Mouse (Mus musculus) left cerebral cortex, postnatal 4 days (tissue): ENCODE measurements around the gene Ncbp1. TPM values are rescaled to one million over a fixed set of nuclear protein-coding genes. Genes with fewer than 3 reads are reported as not detected.
A peak's percentile ranks its signal among the peaks of the same experiment; 100 is the strongest.
"Not testable (repeated sequence)": the region's sequence is repeated elsewhere in the genome, so short reads cannot be mapped to it uniquely, and the experiment has no call there.

Experiments
- DNase-seq: peaks from one replicate; pipeline ENCODE4 v3.0.0-alpha.2; 2022
- intact Hi-C: fragments of 180-260 bp; cut with DNase I; formaldehyde crosslinking; loops from one replicate; pipeline ENCODE4 v1.15.1; 2025
- total RNA-seq, 2 experiments: library from RNA; stranded (reverse); gene quantifications; 2 replicates each; pipeline ENCODE4 v1.2.3; 2021

The Ncbp1 gene
- total RNA-seq, 2 experiments from 2014 or later = 58.6 to 66.2 TPM

DNA sequence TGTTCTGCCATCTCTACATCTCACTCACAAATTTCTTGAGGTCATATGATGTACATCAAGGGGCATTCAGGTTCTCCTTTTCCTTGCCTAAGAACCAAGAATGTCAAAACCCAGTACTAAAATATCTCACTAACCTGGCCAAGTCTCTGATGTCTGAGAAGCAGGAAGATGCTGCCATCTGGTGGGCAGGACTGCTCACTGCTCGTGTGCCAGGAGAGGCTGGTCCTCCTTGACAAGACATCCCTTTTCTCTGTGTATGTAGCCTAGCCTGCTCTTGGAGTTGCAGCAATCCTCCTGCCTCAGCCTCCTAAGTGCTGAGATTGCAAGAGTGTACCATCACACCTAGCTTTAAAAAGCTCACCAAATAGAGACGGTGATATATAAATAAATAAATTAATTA is 11.9 kb upstream of the Ncbp1 start:
- intact Hi-C loops = loop anchor here (10.0 kb wide), 1 partner anchor 92 kb away; the partner anchor contains the start of gene Tmod1
- peak; percentile 79 for DNase-seq

DNA sequence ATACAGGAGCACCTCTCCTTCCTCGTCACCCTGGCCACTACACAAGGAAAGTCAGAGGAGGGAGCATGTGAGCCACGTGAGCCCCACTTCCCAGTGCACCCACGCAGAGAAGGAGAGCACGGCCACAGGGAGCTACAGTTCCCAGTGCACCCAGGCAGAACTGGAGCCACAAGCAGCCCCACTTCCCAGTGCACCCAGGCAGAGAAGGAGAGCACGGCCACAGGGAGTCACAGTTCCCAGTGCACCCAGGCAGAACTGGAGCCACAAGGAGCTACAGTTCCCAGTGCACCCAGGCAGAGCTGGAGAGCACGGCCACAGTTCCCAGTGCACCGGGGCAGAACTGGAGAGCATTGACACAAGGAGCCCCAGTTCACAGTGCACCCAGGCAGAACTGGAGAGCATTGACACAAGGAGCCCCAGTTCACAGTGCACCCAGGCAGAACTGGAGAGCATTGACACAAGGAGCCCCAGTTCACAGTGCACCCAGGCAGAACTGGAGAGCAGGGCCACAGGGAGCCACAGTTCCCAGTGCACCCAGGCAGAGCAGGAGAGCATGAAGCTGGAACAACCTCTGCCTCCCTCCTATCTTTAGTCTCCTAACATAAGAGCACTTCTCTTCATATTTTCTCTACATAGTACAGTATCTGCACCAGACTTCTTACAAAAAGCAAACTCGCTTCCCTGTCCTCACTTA is 9.0 kb upstream of the Ncbp1 start:
- intact Hi-C loops = loop anchor here (5.0 to 10.0 kb wide), 2 partner anchors 95 to 1112 kb away; partner anchors contain the start of genes Polr1e and Tmod1
- DNase-seq = no peak

DNA sequence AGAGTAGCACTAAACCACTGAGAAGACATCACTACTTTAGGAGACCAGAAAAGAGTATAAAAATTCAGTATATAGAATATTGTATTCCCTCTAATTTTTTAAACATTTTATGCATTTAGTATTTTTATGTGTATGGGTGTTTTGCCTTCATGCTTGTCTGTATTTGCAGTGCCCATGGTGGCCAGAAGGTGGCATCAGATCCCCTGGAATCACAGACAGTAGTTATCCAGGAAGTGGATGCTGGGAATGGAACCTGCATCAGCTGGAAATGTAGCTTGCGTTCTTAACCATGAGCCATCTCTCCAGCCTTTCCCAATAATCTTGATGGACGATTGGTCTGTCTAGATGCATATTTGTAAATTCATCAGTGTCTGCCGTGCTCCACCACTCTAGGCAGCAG is 8.2 kb upstream of the Ncbp1 start:
- intact Hi-C loops = loop anchor here (5.0 kb wide), 1 partner anchor 1113 kb away; the partner anchor contains the start of gene Polr1e
- DNase-seq = peak; percentile 48

DNA sequence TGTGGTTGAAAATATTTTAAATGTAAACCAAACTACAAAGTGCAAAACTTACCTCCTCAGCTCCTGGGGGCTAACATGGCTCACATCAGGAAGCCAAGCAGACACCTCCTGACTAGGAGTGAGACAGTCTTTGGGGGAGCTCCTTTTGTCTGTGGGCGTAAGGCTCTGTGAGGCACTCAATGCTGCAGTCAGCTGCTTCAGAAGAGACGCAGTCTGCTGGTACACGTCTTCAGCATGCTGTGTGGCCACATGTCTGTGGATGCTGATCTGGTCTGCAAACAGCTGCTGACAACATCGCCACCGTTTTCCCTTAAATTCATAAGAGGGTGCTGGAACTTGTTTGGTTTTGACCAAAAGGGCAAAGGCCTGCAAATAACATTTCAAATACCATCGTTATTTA is 6.6 kb upstream of the Ncbp1 start:
- no peak for DNase-seq
- intact Hi-C loops = loop anchor here (5.0 kb wide), 1 partner anchor 1114 kb away; the partner anchor contains the start of gene Polr1e

DNA sequence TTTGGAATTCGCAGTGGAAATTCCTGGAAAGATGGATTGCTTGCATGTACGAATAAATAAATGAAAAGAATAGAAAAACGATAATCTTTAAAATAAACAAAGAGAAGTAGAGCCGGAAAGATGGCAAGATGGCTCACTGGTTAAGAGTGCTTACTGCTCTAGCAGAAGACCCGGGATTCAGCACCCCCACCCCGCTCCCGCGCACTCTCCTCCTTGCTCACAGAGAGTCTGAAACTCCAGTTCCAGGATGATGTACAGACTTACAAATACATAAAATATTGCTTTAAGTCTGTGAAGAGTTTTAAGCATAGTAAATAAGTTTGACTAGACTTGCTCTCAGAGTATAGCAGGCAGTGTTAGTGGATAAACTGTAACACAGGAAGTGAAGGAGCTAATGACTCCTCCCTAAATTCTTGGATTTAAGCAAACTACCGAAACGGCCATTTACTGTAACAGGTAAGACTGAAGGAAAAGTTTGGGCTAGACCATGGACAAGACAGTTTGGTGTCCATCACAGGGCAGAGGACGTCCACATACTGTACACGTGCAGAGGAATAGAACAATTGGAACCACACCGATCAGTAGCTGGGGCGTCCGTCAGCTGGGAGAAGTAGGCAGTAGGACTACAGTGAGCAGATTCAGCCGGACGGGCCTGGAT is 655 bp upstream of the Ncbp1 start:
- intact Hi-C loops = no loop called here
- DNase-seq = no peak

DNA sequence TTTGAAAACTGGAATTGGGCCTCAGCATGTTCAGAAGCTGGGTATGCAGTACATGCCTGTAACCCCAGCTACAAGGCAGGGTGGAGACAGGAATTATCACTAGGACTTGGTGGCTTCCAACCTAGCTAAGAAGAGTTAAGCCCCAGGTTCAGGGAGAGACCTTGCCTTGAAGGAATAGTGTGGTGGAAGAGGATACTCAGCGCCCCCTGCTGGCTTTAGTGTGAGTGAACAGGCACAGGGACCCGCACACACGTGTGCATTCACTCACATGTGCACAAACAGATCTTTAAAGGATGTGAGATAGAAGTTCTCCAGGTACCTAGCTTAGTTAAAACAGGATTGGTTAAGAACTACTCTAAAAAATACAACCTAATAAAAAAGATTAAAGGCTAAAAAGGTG is 5.9 kb downstream of the Ncbp1 start:
- no peak for DNase-seq
- intact Hi-C loops = no loop called here

DNA sequence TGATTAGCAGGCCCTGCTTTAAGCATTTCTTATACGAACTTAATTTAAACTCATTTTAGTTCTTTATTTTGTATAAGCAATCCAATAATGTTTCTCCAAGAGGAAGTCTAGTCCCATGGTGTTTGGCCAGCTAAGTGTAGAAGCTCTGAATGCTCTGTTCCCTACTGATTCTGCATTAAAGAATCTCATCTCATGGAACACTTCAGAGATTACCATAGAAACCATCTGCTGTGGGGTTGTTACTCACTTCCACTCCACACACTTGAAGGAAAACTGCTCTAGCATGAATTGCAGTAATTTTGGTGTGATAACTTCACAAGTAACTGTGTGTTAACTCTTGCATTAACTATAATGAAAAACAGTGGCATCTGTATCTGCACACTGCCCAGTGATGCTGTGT is 8.5 kb downstream of the Ncbp1 start:
- intact Hi-C loops = no loop called here
- DNase-seq = no peak

DNA sequence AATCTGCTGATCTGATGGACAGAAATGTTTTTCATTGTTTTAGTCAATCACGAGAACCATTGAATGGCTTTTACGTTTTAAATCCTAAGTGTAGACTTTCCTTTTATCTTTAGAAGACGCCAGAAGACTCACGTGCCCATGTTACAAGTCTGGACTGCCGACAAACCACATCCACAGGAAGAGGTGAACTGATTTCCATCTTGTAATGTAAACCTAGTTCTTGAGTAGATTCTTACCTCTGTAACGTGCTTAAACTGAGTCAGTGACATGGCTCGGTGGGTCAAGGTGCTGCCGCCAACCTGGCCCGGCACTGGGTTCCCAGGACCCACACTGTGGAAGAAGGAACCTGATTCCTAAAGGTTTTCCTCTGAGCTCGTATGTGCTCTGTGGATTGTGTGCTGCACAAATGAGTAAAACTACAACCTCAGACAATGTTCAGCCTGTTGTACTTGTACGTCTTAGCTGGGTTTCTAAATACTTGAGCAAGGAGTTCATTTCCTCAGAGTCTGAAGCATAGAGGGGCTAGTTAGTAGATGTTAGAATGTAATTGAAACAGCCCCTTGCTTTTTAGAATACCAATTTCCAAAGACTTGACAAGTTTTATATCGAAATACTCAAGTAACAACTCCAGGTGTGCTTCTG is 13.6 kb downstream of the Ncbp1 start:
- intact Hi-C loops = no loop called here
- no peak for DNase-seq

DNA sequence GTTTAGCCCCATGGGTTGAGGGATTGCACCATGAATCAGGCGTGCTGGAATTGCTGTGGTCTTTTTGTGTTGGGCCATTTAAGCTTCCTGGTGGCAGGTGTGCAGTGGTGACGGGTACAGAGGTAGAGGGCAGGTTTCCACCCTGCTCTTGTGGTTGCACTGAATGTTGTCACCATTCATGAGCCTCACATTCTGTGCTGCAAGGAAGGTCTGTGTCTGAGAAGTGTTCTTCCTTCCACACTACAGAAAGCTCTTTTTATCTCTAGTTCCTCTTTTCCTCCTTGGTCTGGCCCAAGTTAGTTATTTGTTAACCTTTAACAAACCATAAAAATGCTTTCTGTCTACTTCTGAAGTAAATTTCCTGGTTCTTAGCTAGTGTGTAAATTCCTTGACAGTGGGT is 25.6 kb downstream of the Ncbp1 start:
- intact Hi-C loops = no loop called here

DNA sequence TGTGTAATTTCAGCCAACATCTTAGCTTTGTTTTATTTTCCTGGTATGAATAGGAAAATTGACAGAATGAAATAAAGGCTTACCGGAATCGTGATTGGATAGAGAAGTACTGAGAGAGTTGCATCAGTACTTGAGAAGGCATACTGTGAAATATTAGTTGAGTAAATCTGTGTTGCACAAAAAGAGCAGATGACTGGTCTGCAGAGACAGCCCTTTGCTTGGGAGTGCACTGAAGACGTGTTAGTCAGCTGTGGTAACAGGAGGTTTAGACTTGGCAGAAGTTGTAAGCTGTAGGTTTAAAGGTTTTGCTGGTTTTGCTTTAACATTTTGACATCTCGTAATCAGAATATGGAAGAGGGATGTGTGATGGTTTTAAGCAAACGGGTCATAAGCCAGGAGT is 27.4 kb downstream of the Ncbp1 start:
- DNase-seq = no peak
- intact Hi-C loops = no loop called here

More for the DNA sequence above, 25.6 kb downstream of the Ncbp1 start:
- DNase-seq = no peak

DNA sequence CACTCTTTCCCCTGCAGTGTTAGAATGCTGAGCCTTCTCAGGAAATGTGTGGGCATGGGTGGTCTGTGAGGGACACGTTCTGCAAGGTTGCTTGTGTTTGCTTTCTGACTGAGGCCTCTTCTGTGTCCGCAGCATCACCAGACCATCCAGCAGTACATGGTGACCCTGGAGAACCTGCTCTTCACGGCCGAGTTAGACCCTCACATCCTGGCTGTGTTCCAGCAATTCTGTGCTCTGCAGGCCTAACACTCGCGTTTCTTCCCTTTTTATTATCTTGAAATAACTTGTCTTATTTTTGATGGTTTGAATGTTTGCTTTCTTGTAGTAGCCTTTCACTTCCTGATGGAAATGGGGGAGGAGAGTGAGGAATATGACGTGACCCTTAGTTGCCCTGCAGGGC is 33.3 kb downstream of the Ncbp1 start:
- DNase-seq = no peak
- intact Hi-C loops = no loop called here

DNA sequence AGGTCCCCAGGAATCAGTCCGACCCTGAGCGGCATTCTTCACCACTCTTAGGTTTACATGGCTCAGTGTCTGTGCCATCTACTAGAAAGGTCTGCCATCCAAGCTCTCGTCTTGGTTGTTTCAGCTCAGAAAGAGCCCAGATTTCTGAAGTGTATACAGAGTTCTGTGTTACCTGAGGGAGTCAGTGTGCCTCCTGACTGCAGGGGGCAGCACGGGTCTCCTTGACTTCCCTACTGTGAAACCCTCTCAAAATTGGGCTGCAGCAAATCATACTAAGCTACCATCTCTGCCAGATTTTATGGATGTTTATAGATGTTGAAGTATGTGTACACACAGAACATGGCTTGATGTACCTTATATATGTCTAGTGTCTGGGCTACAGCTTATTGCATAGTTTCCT is 37.9 kb downstream of the Ncbp1 start:
- intact Hi-C loops = no loop called here
- no peak for DNase-seq

DNA sequence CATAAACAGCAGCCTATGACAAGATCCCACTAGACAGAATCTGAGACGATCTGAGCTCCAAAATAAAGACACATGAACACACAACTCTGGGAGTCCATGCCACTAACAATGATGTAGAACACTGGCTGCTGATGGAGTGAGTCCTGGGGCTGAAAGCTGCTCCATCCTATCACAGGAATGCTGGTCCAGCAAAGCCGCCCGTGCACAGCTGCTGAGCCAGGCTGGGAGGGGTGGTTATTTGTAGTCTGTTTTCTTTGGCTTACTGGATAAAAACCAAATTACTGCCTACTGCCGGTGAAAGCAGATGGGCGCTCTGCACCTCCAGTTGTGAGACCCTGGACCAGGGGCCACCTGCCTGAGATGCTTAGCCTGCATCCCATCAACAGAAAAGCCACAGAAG is 38.6 kb downstream of the Ncbp1 start:
- no peak for DNase-seq
- intact Hi-C loops = no loop called here

DNA sequence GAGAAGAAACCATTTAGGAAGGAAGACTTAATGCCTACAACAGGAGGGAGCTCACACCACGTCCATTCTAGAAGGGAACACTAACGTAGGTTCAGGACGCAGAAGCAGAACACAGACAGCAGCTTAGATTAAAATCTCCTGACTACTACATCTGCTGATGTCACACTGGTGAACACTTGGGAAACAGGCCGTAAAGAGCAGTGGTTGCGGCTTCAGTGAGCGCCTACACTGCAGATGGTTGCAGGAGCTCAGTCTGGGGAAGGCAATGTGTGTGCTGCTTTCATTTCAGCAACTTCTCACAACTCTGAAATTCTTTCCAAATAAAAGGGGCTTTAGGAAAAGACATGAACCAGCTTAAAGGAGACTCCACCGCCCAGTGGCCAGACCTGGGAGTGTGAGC is 39.1 kb downstream of the Ncbp1 start:
- intact Hi-C loops = no loop called here
- DNase-seq = no peak

DNA sequence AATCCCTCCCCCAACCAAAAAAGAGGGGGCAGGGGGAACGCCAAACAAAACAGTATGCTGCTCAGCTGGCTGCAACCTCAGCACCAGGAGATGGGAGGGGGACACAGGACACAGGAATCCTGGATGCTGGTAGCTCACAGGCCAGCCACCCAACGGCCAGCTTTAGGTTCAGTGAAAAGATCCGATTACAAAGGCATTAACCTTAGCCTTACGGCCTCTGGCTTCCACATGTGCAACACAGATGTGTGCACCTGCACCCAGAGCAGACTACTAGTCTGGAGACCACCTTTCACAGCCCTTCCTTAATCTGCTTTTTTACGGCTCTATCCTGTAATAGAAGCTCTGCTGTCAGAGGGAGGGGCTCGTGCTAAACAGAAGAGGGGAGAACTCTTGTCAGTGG is 42.8 kb downstream of the Ncbp1 start:
- intact Hi-C loops = no loop called here
- DNase-seq = no peak

DNA sequence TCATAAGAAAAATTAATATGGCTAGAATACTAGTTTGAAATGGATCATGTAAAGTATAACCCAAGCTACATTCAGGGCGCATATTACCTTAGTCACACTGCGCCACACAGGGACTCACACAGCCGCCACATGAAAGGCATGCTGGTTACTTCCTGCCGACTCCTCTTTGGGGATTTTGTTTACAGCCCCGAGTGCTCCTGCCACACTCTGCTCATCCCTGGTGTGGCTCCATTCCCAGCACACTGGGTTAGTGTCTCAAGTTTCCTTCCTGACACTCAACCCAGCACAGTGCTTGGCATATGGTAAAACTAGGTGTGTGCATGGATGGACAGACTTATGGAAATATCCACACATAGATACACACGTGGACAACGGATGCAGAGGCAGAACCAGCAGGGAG is 43.8 kb downstream of the Ncbp1 start:
- no peak for DNase-seq
- intact Hi-C loops = no loop called here

DNA sequence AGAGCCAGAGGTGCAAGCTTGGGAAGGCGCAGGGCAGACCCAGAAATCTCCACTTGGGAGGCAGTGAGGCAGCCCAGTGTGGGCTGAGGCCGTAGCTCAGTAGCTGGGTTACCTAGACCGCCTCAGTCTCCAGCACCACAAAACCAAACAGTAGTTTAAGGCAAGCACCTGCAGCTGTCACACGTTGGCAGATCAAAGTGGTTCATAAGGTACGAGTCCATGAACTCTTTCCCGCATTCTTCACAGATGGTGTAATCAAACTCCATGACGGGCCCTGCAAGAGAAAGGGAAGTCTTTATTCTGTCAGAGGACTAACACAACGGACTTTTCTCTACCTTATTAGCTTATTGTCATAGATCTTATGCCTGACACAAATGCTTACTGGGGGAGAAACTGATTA is 47.0 kb downstream of the Ncbp1 start:
- intact Hi-C loops = no loop called here

DNA sequence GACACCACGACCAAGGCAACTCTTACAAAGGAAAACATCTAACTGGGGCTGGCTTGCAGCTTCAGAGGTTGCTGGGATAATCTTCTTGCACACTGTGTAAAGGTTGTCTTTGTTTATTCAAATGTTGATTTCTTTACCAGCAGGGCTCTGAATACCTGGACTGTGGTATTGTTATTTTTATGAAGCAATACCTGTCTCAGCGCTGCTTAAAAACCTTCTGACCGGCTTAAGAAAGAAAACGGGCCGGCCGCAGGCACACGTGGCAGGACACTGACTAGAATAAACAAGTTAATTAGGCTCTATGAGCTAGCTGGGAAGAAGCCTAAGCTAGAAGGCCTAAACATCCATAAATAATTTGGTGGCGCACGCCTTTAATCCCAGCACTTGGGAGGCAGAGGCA is 47.5 kb downstream of the Ncbp1 start:
- no peak for DNase-seq
- intact Hi-C loops = no loop called here

More for the DNA sequence above, 47.0 kb downstream of the Ncbp1 start:
- no peak for DNase-seq

DNA sequence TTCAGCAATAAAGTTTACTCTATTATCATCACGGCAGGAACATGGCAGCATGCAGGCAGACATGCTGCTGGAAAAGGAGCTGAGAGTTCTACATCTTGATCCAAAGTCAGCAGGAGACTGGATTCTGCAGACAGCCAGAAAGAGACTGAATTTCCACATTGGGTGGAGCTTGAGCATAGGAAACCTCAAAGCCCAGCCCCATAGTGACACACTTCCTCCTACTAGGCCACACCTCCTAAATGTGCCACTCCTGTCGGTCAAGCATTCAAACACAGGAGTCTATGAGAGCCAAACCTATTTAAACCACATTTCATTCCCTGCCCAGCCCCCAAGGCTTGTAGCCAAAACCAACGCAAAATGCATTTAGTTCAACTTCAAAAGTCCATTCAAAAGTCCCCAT is 48.1 kb downstream of the Ncbp1 start:
- intact Hi-C loops = no loop called here
- DNase-seq = no peak

DNA sequence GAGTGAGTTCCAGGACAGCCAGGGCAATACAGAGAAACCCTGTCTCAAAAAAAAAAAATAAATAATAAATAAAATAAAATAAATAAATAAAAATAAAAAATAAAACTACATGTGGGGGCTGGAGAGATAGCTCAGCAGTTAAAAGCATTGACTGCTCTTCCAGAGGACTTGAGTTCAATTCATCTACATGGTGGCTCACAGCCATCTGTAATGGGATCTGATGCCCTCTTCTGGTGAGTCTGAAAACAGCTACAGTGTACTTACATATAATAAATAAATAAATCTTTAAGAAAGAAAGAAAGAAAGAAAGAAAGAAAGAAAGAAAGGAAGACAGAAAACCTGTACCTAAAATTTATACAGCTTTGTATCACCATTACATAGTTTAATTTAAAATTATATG is 53.6 kb downstream of the Ncbp1 start:
- intact Hi-C loops, DNase-seq: not testable (repeated sequence)

DNA sequence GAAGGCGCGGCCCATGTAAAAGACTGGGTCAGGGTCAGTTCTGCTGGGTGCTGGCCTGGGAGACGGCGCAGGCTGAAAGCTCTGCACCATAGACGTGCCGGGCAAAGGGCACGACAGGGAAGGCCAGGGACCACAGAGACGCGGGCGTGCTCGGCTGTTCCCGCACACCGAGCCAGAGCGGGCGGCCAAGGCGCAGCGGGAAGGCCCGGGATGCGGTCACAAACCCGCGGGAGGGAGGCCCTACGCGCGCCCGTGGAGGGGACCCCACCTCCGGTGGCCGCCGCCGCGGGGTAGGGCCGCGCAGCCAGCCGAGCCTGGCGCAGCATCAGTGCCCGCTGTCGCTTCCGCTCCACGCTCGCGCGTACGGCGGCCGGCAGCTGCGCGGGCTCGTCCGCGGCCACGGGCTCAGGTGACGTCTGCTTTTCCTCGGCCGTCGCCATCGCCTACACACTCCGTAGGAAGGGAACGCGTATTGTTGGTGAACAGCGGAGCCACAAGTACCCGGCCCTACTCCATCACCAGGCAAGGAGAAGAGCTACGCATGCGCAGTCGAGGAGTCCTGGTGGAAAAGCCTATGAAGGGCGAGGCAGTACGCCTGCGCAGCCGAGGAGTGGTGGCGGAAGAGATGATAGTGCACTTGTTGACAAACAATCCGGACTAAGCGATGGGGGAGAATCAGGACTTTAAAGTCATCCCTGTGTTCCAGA is 57.5 kb downstream of the Ncbp1 start, which contains the start of gene Xpa:
TSS of gene Xpa (minus strand) at position 531 of the 707 bp plus-strand sequence.
- DNase-seq = peak; percentile 98
- intact Hi-C loops = no loop called here
